In the genomic region with DNA sequence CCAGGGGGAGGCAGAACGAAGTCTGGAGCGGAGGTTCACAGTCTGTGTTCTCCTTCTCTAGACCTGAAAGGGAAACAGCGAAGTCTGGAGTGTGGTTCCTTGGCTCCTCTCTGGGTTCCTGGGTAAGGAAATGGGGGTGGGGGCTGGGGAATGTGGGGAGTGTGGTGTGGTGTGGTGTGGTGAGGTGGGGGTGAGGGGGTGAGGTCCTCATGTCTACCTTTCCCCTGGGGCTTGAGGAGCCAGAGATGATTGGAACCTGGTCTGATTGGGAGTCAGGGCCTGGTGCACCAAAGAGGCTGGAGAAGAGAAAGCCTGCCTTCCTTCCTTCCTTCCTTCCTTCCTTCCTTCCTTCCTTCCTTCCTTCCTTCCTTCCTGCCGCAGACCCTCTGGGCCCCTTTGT, we compare ENCODE assay signal across 13 mouse cellular contexts. TPM values are rescaled to one million over a fixed set of nuclear protein-coding genes. Genes with fewer than 3 reads are reported as not detected.
"Had no signal": no experiment of that assay in that cellular context is flagged by ENCODE, and none has a peak within 500 bp of the region (broad histone marks: within the 10 kb centered on the region; RNA-seq: fewer than 3 reads in every experiment).

No protein-coding gene starts in this region.

- H3K36me3 ChIP-seq: embryonic facial prominence, embryonic 10.5 days; embryonic facial prominence, embryonic 12.5 days; embryonic facial prominence, embryonic 13.5 days; embryonic facial prominence, embryonic 15.5 days; forebrain, embryonic 10.5 days; forebrain, embryonic 12.5 days; forebrain, embryonic 15.5 days; heart, embryonic 10.5 days had no signal

- H3K4me1 ChIP-seq: embryonic facial prominence, embryonic 10.5 days; embryonic facial prominence, embryonic 12.5 days; embryonic facial prominence, embryonic 15.5 days; forebrain, embryonic 10.5 days; forebrain, embryonic 12.5 days; forebrain, embryonic 13.5 days; forebrain, embryonic 15.5 days had no signal

- H3K27me3 ChIP-seq: embryonic facial prominence, embryonic 12.5 days; embryonic facial prominence, embryonic 13.5 days; embryonic facial prominence, embryonic 15.5 days; forebrain, embryonic 12.5 days; forebrain, embryonic 15.5 days had no signal

- H3K27ac ChIP-seq: embryonic facial prominence, embryonic 10.5 days; embryonic facial prominence, embryonic 12.5 days; embryonic facial prominence, embryonic 13.5 days; embryonic facial prominence, embryonic 15.5 days; forebrain, embryonic 10.5 days; forebrain, embryonic 12.5 days; forebrain, embryonic 13.5 days; forebrain, embryonic 15.5 days; gastrocnemius, adult 2 months; heart, adult 2 months; heart, embryonic 10.5 days had no signal

- H3K4me3 ChIP-seq: embryonic facial prominence, embryonic 10.5 days; embryonic facial prominence, embryonic 12.5 days; embryonic facial prominence, embryonic 13.5 days; embryonic facial prominence, embryonic 15.5 days; erythroblast, embryonic 14.5 days; forebrain, embryonic 10.5 days; forebrain, embryonic 12.5 days; forebrain, embryonic 13.5 days; forebrain, embryonic 15.5 days; gastrocnemius, adult 2 months; heart, adult 2 months; heart, embryonic 10.5 days had no signal

- H3K9ac ChIP-seq: embryonic facial prominence, embryonic 12.5 days; embryonic facial prominence, embryonic 13.5 days; embryonic facial prominence, embryonic 15.5 days; forebrain, embryonic 12.5 days; forebrain, embryonic 13.5 days; forebrain, embryonic 15.5 days; forebrain, postnatal 0 days had no signal

- H3K4me2 ChIP-seq: embryonic facial prominence, embryonic 12.5 days; embryonic facial prominence, embryonic 13.5 days; embryonic facial prominence, embryonic 15.5 days; forebrain, embryonic 12.5 days; forebrain, embryonic 13.5 days; forebrain, embryonic 15.5 days had no signal

- H3K9me3 ChIP-seq: embryonic facial prominence, embryonic 10.5 days; embryonic facial prominence, embryonic 12.5 days; embryonic facial prominence, embryonic 13.5 days; embryonic facial prominence, embryonic 15.5 days; forebrain, embryonic 12.5 days; forebrain, embryonic 13.5 days; forebrain, embryonic 15.5 days; heart, embryonic 10.5 days had no signal

RNA-seq across cellular contexts. Expression of a gene that starts 34.8 kb away (rescaled TPM):
- polyA plus RNA-seq: erythroblast, embryonic 14.5 days had no signal
